In the genomic region with DNA sequence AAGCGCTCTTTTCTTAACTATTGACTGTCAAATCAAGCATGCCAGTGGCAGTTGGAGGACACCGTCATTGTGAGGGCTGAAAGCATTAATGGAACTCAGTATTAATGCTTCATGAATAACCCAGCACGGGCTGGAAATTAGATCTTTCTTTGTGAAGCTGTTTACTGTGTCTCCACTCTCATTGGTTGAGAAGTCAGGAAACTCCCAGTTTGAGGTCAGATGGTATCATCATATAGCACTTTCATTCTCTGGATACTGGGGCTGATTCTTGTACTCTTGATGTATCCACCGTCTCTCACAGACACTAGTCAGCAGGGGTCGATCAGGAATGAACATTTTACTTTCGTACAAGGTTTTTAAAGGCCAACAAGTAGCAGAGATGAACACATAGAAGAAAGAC, we compare ENCODE assay signal across 20 mouse cellular contexts. TPM values are rescaled to one million over a fixed set of nuclear protein-coding genes. Genes with fewer than 3 reads are reported as not detected.
DNase-seq lines count a peak whose midpoint lies in the region; ATAC-seq and TF ChIP-seq lines count a peak whose summit lies in the region.
"Had no signal": no experiment of that assay in that cellular context is flagged by ENCODE, and none has a peak within 500 bp of the region (broad histone marks: within the 10 kb centered on the region; RNA-seq: fewer than 3 reads in every experiment).

No protein-coding gene starts in this region.

- H3K4me3 ChIP-seq in intestine, embryonic 14.5 days (ENCODE audit: low read depth, low read length): no peak overlapping the region
- no peak overlapping the region for H3K4me3 ChIP-seq in intestine, postnatal 0 days (ENCODE audit: low read depth, low read length)
- H3K4me3 ChIP-seq: embryonic facial prominence, embryonic 12.5 days; heart, adult 2 months; heart, embryonic 15.5 days; hindbrain, embryonic 10.5 days had no signal

- no peak overlapping the region for H3K27ac ChIP-seq in intestine, embryonic 14.5 days (ENCODE audit: low read depth)
- no peak overlapping the region for H3K27ac ChIP-seq in intestine, postnatal 0 days (ENCODE audit: low read depth, low read length)
- H3K27ac ChIP-seq: embryonic facial prominence, embryonic 12.5 days; heart, adult 2 months; heart, embryonic 15.5 days; hindbrain, embryonic 10.5 days; hindbrain, embryonic 14.5 days had no signal

- no peak for TF ChIP-seq CTCF in intestine, postnatal 0 days (IDR thresholded peaks at IDR 0.05; ENCODE audit: low read depth)

- 89% methylated on average over 6 of the region's 6 CpGs for WGBS in intestine, embryonic 14.5 days
- 83% methylated on average over 6 of the region's 6 CpGs for WGBS in intestine, postnatal 0 days

- H3K27me3 ChIP-seq in intestine, embryonic 14.5 days (replicated peaks; ENCODE audit: control insufficient read depth, insufficient read depth, low read length): no peaks in the 10 kb centered on the region
- H3K27me3 ChIP-seq in intestine, postnatal 0 days (replicated peaks; ENCODE audit: control insufficient read depth, insufficient read depth, low read length): no peaks in the 10 kb centered on the region
- H3K27me3 ChIP-seq: embryonic facial prominence, embryonic 12.5 days; heart, embryonic 15.5 days; Patski had no signal

- no peak overlapping the region for H3K9ac ChIP-seq in intestine, embryonic 14.5 days (ENCODE audit: low read length)
- H3K9ac ChIP-seq in intestine, postnatal 0 days (ENCODE audit: low read depth, low read length): no peak overlapping the region
- H3K9ac ChIP-seq: embryonic facial prominence, embryonic 12.5 days; heart, embryonic 15.5 days; hindbrain, embryonic 14.5 days had no signal

- H3K4me2 ChIP-seq in intestine, embryonic 14.5 days (ENCODE audit: low read length): no peak overlapping the region
- H3K4me2 ChIP-seq in intestine, postnatal 0 days (replicated peaks; ENCODE audit: low read depth): no peak overlapping the region
- H3K4me2 ChIP-seq: embryonic facial prominence, embryonic 12.5 days; heart, embryonic 11.5 days; heart, embryonic 15.5 days; hindbrain, embryonic 14.5 days had no signal

- no peak for ATAC-seq in intestine, embryonic 14.5 days (replicated peaks; ENCODE audit: low FRiP score, low TSS enrichment, low read depth)
- ATAC-seq in intestine, postnatal 0 days: no peak
- peak; percentile 88 for ATAC-seq in activated CD4-positive, CD25-positive, alpha-beta regulatory T cell, adult 4 months
- ATAC-seq: forebrain, embryonic 16.5 days; Patski had no signal

- H3K9me3 ChIP-seq in intestine, embryonic 14.5 days (ENCODE audit: control insufficient read depth, low read length): no peaks in the 10 kb centered on the region
- H3K9me3 ChIP-seq in intestine, postnatal 0 days (ENCODE audit: control insufficient read depth): no peaks in the 10 kb centered on the region
- H3K9me3 ChIP-seq: embryonic facial prominence, embryonic 12.5 days; heart, embryonic 15.5 days; hindbrain, embryonic 10.5 days had no signal

- peak; percentile 1 for DNase-seq in intestine, embryonic 14.5 days (ENCODE audit: low spot score)
- peak; percentile 66 for DNase-seq in naive thymus-derived CD4-positive, alpha-beta T cell, adult 2 months (ENCODE audit: low read depth)
- DNase-seq in spleen, postnatal 36 days (ENCODE audit: low spot score in 2 of 2): no peak
- DNase-seq in ovary, adult 18-20 months (ENCODE audit: low spot score): no peak
- DNase-seq in kidney, postnatal 25 days: no peak
- DNase-seq: adrenal gland, adult 8-10 months; adrenal gland, postnatal 36 days; cerebellum, adult 8-10 months; cerebellum, postnatal 14 days; gastrocnemius, postnatal 10 days; heart, adult 2 months had no signal

- no peaks in the 10 kb centered on the region for H3K4me1 ChIP-seq in intestine, embryonic 14.5 days (replicated peaks; ENCODE audit: control insufficient read depth, insufficient read depth, low read length)
- H3K4me1 ChIP-seq in intestine, postnatal 0 days (replicated peaks; ENCODE audit: control insufficient read depth, insufficient read depth, low read length): no peaks in the 10 kb centered on the region
- H3K4me1 ChIP-seq: embryonic facial prominence, embryonic 12.5 days had no signal

- no peaks in the 10 kb centered on the region for H3K36me3 ChIP-seq in intestine, embryonic 14.5 days (ENCODE audit: control insufficient read depth, insufficient read depth, low read length)
- no peaks in the 10 kb centered on the region for H3K36me3 ChIP-seq in intestine, postnatal 0 days (ENCODE audit: control insufficient read depth, insufficient read depth)
- H3K36me3 ChIP-seq: embryonic facial prominence, embryonic 12.5 days; heart, embryonic 15.5 days; hindbrain, embryonic 10.5 days had no signal

RNA-seq across cellular contexts. Expression of a gene that starts 54.6 kb away (rescaled TPM):
- polyA plus RNA-seq in intestine, embryonic 14.5 days (2014; fragmentation: Nextera tagmentation; extraction: Ambion mirVana): 45.8 and 47.0 TPM in 2 replicates
- 42.6 and 50.4 TPM in 2 replicates for polyA plus RNA-seq in intestine, postnatal 0 days (2015; fragmentation: Nextera tagmentation; extraction: Ambion mirVana)
- polyA plus RNA-seq in activated CD4-positive, CD25-positive, alpha-beta regulatory T cell, adult 4 months (2017; shearing (Covaris generic)): 10 to 100 TPM; 41.6 to 80.5 TPM

Comparison
In these comparisons a context has a peak if more than half of its experiments do, and no peak if none do; other contexts are left out.
1. DNase-seq: peak in intestine, embryonic 14.5 days (single experiment) and naive thymus-derived CD4-positive, alpha-beta T cell, adult 2 months (single experiment); none in spleen, postnatal 36 days (0 of 2), ovary, adult 18-20 months (single experiment) and kidney, postnatal 25 days (0 of 2).